Mouse (Mus musculus) embryonic facial prominence, embryonic 13.5 days (tissue): ENCODE measurements around the gene Pabpn1l. TPM values are rescaled to one million over a fixed set of nuclear protein-coding genes. Genes with fewer than 3 reads are reported as not detected.
A peak's percentile ranks its signal among the peaks of the same experiment; 100 is the strongest.

ENCODE experiments used
- ATAC-seq: fragments of 200-750 bp; cut with Nextera tagmentation; 2 replicates; pipeline ENCODE4 v1.8.0; 2017; ENCODE audit warnings: low read depth; ENCODE audit not compliant: insufficient number of reproducible peaks, insufficient read depth, low FRiP score, low TSS enrichment
- H3K27ac ChIP-seq: fragments of 300-500 bp; sonication (generic); 2 replicates; pipeline ENCODE4 v1.5.1; 2015; ENCODE audit warnings: moderate library complexity, mild to moderate bottlenecking, inconsistent platforms
- H3K27me3 ChIP-seq: fragments of 300-500 bp; sonication (generic); 2 replicates; pipeline ENCODE4 v1.6.1; 2015; ENCODE audit warnings: mild to moderate bottlenecking, inconsistent platforms
- H3K36me3 ChIP-seq: fragments of 300-500 bp; sonication (generic); 2 replicates; pipeline ENCODE4 v1.6.1; 2015; ENCODE audit warnings: mild to moderate bottlenecking, inconsistent platforms
- H3K4me1 ChIP-seq: fragments of 300-500 bp; sonication (generic); 2 replicates; pipeline ENCODE4 v1.6.1; 2015; ENCODE audit warnings: inconsistent platforms
- H3K4me2 ChIP-seq: fragments of 300-500 bp; sonication (generic); 2 replicates; pipeline ENCODE4 v1.6.1; 2015; ENCODE audit warnings: moderate library complexity, mild to moderate bottlenecking, inconsistent platforms
- H3K4me3 ChIP-seq: fragments of 300-500 bp; sonication (generic); 2 replicates; pipeline ENCODE4 v1.5.1; 2015; ENCODE audit warnings: mild to moderate bottlenecking, inconsistent platforms
- H3K9ac ChIP-seq: fragments of 300-500 bp; sonication (generic); 2 replicates; pipeline ENCODE4 v1.6.1; 2015; ENCODE audit warnings: mild to moderate bottlenecking, inconsistent platforms
- H3K9me3 ChIP-seq: fragments of 300-500 bp; sonication (generic); 2 replicates; pipeline ENCODE4 v1.6.1; 2016; ENCODE audit warnings: inconsistent platforms
- WGBS: fragments of 180-500 bp; shearing (Covaris S2); methylation state at CpG from one replicate; pipeline ENCODE4 v1.1.7; 2015; ENCODE audit warnings: mixed read lengths; 5-methylcytosine and 5-hydroxymethylcytosine counted together
- polyA plus RNA-seq: library from polyadenylated mRNA; unstranded; fragments of >200 nt; fragmentation: Nextera tagmentation; extraction: Ambion mirVana; gene quantifications from 2 replicates; pipeline ENCODE4 v1.2.1, GENCODE M21; 2015

Pabpn1l gene
- not detected in 2 replicates for polyA plus RNA-seq

- Histone ChIP-seq H3K4me1 (peaks cover 26% of the 10 kb centered on the region), H3K4me2 (no peak within 1 kb of the TSS), H3K4me3 (no peak within 1 kb of the TSS), H3K27ac (no peak within 1 kb of the TSS), H3K9me3 (no peaks in the 10 kb centered on the region), H3K9ac (no peak within 1 kb of the TSS), H3K36me3 (no peaks in the 10 kb centered on the region), H3K27me3 (no peaks in the 10 kb centered on the region)
- 54% methylated on average over 6 of the region's 6 CpGs for WGBS
- no peak for ATAC-seq
These were observed at the start of gene Pabpn1l for GRCm38 (mm10) chr8:122622727-122623126. TSS of gene Pabpn1l (minus strand) at chr8:122622739.

- 65% methylated on average over 6 of the region's 6 CpGs for WGBS
- no peak overlapping the region for H3K4me3 ChIP-seq
These were observed 49.4 kb upstream of the Pabpn1l start for GRCm38 (mm10) chr8:122671894-122672293.

GRCm38 (mm10) chr8:122670718-122671117 lies 48.2 kb upstream of the Pabpn1l start:
- Histone ChIP-seq H3K4me3 (no peak overlapping the region), H3K36me3 (no peaks in the 10 kb centered on the region), H3K9ac (0 out of 2 replicates have a peak overlapping the region, but pooled peaks have one; percentile 12), H3K4me1 (peaks cover 31% of the 10 kb centered on the region), H3K4me2 (no peak overlapping the region), H3K27ac (no peak overlapping the region), H3K9me3 (no peaks in the 10 kb centered on the region), H3K27me3 (peaks cover 76% of the 10 kb centered on the region)
- WGBS: 60% methylated on average over 3 of the region's 3 CpGs
- ATAC-seq: no peak

More at GRCm38 (mm10) chr8:122671894-122672293, 49.4 kb upstream of the Pabpn1l start:
- Histone ChIP-seq H3K36me3 (no peaks in the 10 kb centered on the region), H3K9ac (no peak overlapping the region), H3K27me3 (peaks cover 88% of the 10 kb centered on the region), H3K9me3 (no peaks in the 10 kb centered on the region), H3K27ac (no peak overlapping the region), H3K4me1 (peaks cover 31% of the 10 kb centered on the region), H3K4me2 (no peak overlapping the region)
- no peak for ATAC-seq

GRCm38 (mm10) chr8:122670001-122670400 lies 47.5 kb upstream of the Pabpn1l start:
- no peaks in the 10 kb centered on the region for H3K36me3 ChIP-seq
- H3K4me1 ChIP-seq: peaks cover 37% of the 10 kb centered on the region
- 22% methylated on average over 11 of the region's 11 CpGs for WGBS
- no peak overlapping the region for H3K27ac ChIP-seq
- H3K9me3 ChIP-seq: no peaks in the 10 kb centered on the region
- no peak for ATAC-seq
- no peak overlapping the region for H3K4me3 ChIP-seq
- no peak overlapping the region for H3K4me2 ChIP-seq
- H3K27me3 ChIP-seq: peaks cover 69% of the 10 kb centered on the region
- no peak overlapping the region for H3K9ac ChIP-seq

GRCm38 (mm10) chr8:122669370-122669769 lies 46.8 kb upstream of the Pabpn1l start:
- Histone ChIP-seq H3K36me3 (no peaks in the 10 kb centered on the region), H3K9me3 (no peaks in the 10 kb centered on the region), H3K4me3 (no peak overlapping the region), H3K9ac (no peak overlapping the region), H3K4me1 (peaks cover 43% of the 10 kb centered on the region), H3K4me2 (no peak overlapping the region), H3K27me3 (peaks cover 63% of the 10 kb centered on the region), H3K27ac (no peak overlapping the region)
- 52% methylated on average over 5 of the region's 5 CpGs for WGBS
- ATAC-seq: no peak

- Histone ChIP-seq H3K4me3 (no peak overlapping the region), H3K27me3 (peaks cover 50% of the 10 kb centered on the region), H3K36me3 (no peaks in the 10 kb centered on the region), H3K4me2 (no peak overlapping the region), H3K4me1 (peaks cover 54% of the 10 kb centered on the region), H3K27ac (no peak overlapping the region), H3K9ac (no peak overlapping the region), H3K9me3 (no peaks in the 10 kb centered on the region)
- 71% methylated on average over 11 of the region's 11 CpGs for WGBS
- no peak for ATAC-seq
These were observed 45.3 kb upstream of the Pabpn1l start for GRCm38 (mm10) chr8:122667854-122668253.

GRCm38 (mm10) chr8:122666827-122667226 lies 44.3 kb upstream of the Pabpn1l start:
- Histone ChIP-seq H3K4me2 (peak overlapping the region; percentile 41; the same call in 1 of the 2 replicates), H3K4me3 (no peak overlapping the region), H3K27me3 (peaks cover 40% of the 10 kb centered on the region), H3K36me3 (no peaks in the 10 kb centered on the region), H3K27ac (peak overlapping the region; percentile 45), H3K4me1 (peaks cover 64% of the 10 kb centered on the region), H3K9me3 (no peaks in the 10 kb centered on the region), H3K9ac (0 out of 2 replicates have a peak overlapping the region, but pooled peaks have one; percentile 32)
- 49% methylated on average over 12 of the region's 12 CpGs for WGBS
- no peak for ATAC-seq

GRCm38 (mm10) chr8:122666338-122666764 lies 43.8 kb upstream of the Pabpn1l start:
- 32% methylated on average over 9 of the region's 9 CpGs for WGBS
- Histone ChIP-seq H3K4me2 (peak overlapping the region; percentile 41; the same call in 1 of the 2 replicates), H3K36me3 (no peaks in the 10 kb centered on the region), H3K27me3 (peaks cover 36% of the 10 kb centered on the region), H3K9me3 (no peaks in the 10 kb centered on the region), H3K4me3 (no peak overlapping the region), H3K9ac (0 out of 2 replicates have a peak overlapping the region, but pooled peaks have one; percentile 16), H3K4me1 (peaks cover 69% of the 10 kb centered on the region), H3K27ac (peak overlapping the region; percentile 45; the same call in 1 of the 2 replicates)
- ATAC-seq: no peak

- 46% methylated on average over 12 of the region's 14 CpGs for WGBS
- Histone ChIP-seq H3K27me3 (peaks cover 30% of the 10 kb centered on the region), H3K4me1 (peaks cover 74% of the 10 kb centered on the region), H3K9me3 (no peaks in the 10 kb centered on the region), H3K9ac (0 out of 2 replicates have a peak overlapping the region, but pooled peaks have one; percentile 32), H3K36me3 (no peaks in the 10 kb centered on the region), H3K4me3 (peak overlapping the region; percentile 6; the same call in 1 of the 2 replicates), H3K4me2 (peak overlapping the region; percentile 41), H3K27ac (peak overlapping the region; percentile 84)
- ATAC-seq: peak; percentile 17; the same call in 1 of the 2 replicates
These were observed 43.3 kb upstream of the Pabpn1l start for GRCm38 (mm10) chr8:122665667-122666316.

- WGBS: 19% methylated on average over 8 of the region's 8 CpGs
- H3K9me3 ChIP-seq: no peaks in the 10 kb centered on the region
- H3K36me3 ChIP-seq: no peaks in the 10 kb centered on the region
- peaks cover 24% of the 10 kb centered on the region for H3K27me3 ChIP-seq
- H3K4me3 ChIP-seq: no peak overlapping the region
- ATAC-seq: 0 out of 2 replicates have a peak, but pooled peaks have one; percentile 27
- H3K4me2 ChIP-seq: peak overlapping the region; percentile 41
- peaks cover 77% of the 10 kb centered on the region for H3K4me1 ChIP-seq
- H3K27ac ChIP-seq: peak overlapping the region; percentile 84
- H3K9ac ChIP-seq: no peak overlapping the region
These were observed 42.7 kb upstream of the Pabpn1l start for GRCm38 (mm10) chr8:122665221-122665620.

- H3K9ac ChIP-seq: no peak overlapping the region
- peaks cover 9% of the 10 kb centered on the region for H3K27me3 ChIP-seq
These were observed 41.1 kb upstream of the Pabpn1l start for GRCm38 (mm10) chr8:122663670-122664069.

GRCm38 (mm10) chr8:122663106-122663505 lies 40.6 kb upstream of the Pabpn1l start:
- no peak overlapping the region for H3K4me3 ChIP-seq
- H3K27me3 ChIP-seq: peaks cover 7% of the 10 kb centered on the region
- no peak overlapping the region for H3K9ac ChIP-seq
- H3K4me1 ChIP-seq: peaks cover 93% of the 10 kb centered on the region
- no peaks in the 10 kb centered on the region for H3K9me3 ChIP-seq
- no peak for ATAC-seq
- H3K27ac ChIP-seq: no peak overlapping the region
- H3K36me3 ChIP-seq: no peaks in the 10 kb centered on the region
- WGBS: 60% methylated on average over 3 of the region's 3 CpGs
- H3K4me2 ChIP-seq: no peak overlapping the region

More at GRCm38 (mm10) chr8:122663670-122664069, 41.1 kb upstream of the Pabpn1l start:
- Histone ChIP-seq H3K4me1 (peaks cover 87% of the 10 kb centered on the region), H3K36me3 (no peaks in the 10 kb centered on the region), H3K9me3 (no peaks in the 10 kb centered on the region), H3K4me2 (no peak overlapping the region), H3K4me3 (no peak overlapping the region), H3K27ac (no peak overlapping the region)
- WGBS: 74% methylated on average over 5 of the region's 5 CpGs
- no peak for ATAC-seq
